Mouse (Mus musculus) midbrain, embryonic 10.5 days (tissue): ENCODE results near the gene Ptpn9. TPM values are rescaled to one million over a fixed set of nuclear protein-coding genes. Genes with fewer than 3 reads are reported as not detected.

Experiments used
- DNase-seq: peaks from one replicate; pipeline ENCODE4 v3.0.0-alpha.2; 2017; ENCODE audit warnings: low spot score
- H3K27ac ChIP-seq: fragments of 300-500 bp; sonication (generic); replicated peaks from 2 replicates; pipeline ENCODE4 v1.5.1; 2016; ENCODE audit warnings: mild to moderate bottlenecking
- H3K27me3 ChIP-seq: fragments of 300-500 bp; sonication (generic); 2 replicates; pipeline ENCODE4 v1.6.1; 2016; ENCODE audit warnings: low read depth, mild to moderate bottlenecking; ENCODE audit not compliant: poor library complexity, severe bottlenecking
- H3K36me3 ChIP-seq: fragments of 300-500 bp; sonication (generic); 2 replicates; pipeline ENCODE4 v1.6.1; 2016; ENCODE audit warnings: mild to moderate bottlenecking, moderate library complexity
- H3K4me1 ChIP-seq: fragments of 300-500 bp; sonication (generic); 2 replicates; pipeline ENCODE4 v1.6.1; 2016
- H3K4me3 ChIP-seq: fragments of 300-500 bp; sonication (generic); 2 replicates; pipeline ENCODE4 v1.5.1; 2016; ENCODE audit warnings: mild to moderate bottlenecking, moderate library complexity
- H3K9me3 ChIP-seq: fragments of 300-500 bp; sonication (generic); replicated peaks from 2 replicates; pipeline ENCODE4 v1.6.1; 2016; ENCODE audit warnings: mild to moderate bottlenecking
- WGBS: fragments of 180-500 bp; shearing (Covaris S2); methylation state at CpG from one replicate; pipeline ENCODE4 v1.1.7; 2016; 5-methylcytosine and 5-hydroxymethylcytosine counted together
- polyA plus RNA-seq: library from polyadenylated mRNA; unstranded; fragments of >200 nt; fragmentation: Nextera tagmentation; extraction: Ambion mirVana; gene quantifications from 2 replicates; pipeline ENCODE4 v1.2.1, GENCODE M21; 2016

Ptpn9 gene
- polyA plus RNA-seq, 1 experiment from 2014 or later = 18.2 TPM

GRCm38 (mm10) chr9:57064164-57064563, 69.4 kb downstream of the Ptpn9 start:
- H3K4me3 ChIP-seq = no peak overlapping the region
- no peaks in the 10 kb centered on the region for H3K9me3 ChIP-seq
- H3K36me3 ChIP-seq = peaks cover 44% of the 10 kb centered on the region
- H3K27me3 ChIP-seq = no peaks in the 10 kb centered on the region
- H3K4me1 ChIP-seq = no peaks in the 10 kb centered on the region
- no peak overlapping the region for H3K27ac ChIP-seq
- no peak for DNase-seq
- WGBS = 90% methylated on average over 2 of the region's 2 CpGs

DNA sequence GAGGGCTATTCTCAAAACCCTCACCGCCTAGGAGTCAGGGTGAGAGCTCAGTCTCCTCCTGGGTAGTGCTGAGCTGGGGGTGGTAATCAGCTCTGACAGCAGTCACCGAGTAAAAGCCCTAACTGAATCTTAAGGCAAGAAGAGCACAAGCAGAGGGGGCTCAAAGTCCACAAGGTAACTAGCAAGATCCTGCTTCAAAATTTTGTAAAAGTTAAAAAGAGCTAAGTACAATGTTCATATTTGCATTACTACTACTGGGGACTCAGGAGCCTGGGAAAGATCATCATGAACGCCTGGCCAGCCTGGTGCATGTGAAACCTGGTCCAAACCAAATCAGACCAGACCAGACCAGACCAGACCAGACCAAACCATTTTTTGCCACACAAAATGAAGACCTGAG, 73.5 kb downstream of the Ptpn9 start:
- Histone ChIP-seq H3K4me1 (peaks cover 16% of the 10 kb centered on the region), H3K27me3 (no peaks in the 10 kb centered on the region), H3K36me3 (peaks cover 12% of the 10 kb centered on the region; the same call in 1 of the 2 replicates), H3K4me3 (no peak overlapping the region), H3K27ac (no peak overlapping the region), H3K9me3 (no peaks in the 10 kb centered on the region)
- no peak for DNase-seq
- 67% methylated on average over 3 of the region's 3 CpGs for WGBS

- no peaks in the 10 kb centered on the region for H3K27me3 ChIP-seq
- 52% methylated on average over 1 of the region's 1 CpGs for WGBS
- DNase-seq = no peak
- H3K36me3 ChIP-seq = 0 out of 2 replicates have a peak, but pooled peaks cover 5% of the 10 kb centered on the region
- H3K4me1 ChIP-seq = peaks cover 28% of the 10 kb centered on the region
- H3K4me3 ChIP-seq = no peak overlapping the region
- no peaks in the 10 kb centered on the region for H3K9me3 ChIP-seq
- no peak overlapping the region for H3K27ac ChIP-seq
These were observed 75.5 kb downstream of the Ptpn9 start for GRCm38 (mm10) chr9:57070262-57070661.

GRCm38 (mm10) chr9:57070800-57071545, 76.2 kb downstream of the Ptpn9 start:
- Histone ChIP-seq H3K4me3 (peak overlapping the region; percentile 95), H3K4me1 (peaks cover 29% of the 10 kb centered on the region), H3K27me3 (no peaks in the 10 kb centered on the region), H3K27ac (peak overlapping the region; percentile 95), H3K36me3 (0 out of 2 replicates have a peak, but pooled peaks cover 3% of the 10 kb centered on the region), H3K9me3 (no peaks in the 10 kb centered on the region)
- WGBS = 27% methylated on average over 5 of the region's 5 CpGs
- DNase-seq = no peak

DNA sequence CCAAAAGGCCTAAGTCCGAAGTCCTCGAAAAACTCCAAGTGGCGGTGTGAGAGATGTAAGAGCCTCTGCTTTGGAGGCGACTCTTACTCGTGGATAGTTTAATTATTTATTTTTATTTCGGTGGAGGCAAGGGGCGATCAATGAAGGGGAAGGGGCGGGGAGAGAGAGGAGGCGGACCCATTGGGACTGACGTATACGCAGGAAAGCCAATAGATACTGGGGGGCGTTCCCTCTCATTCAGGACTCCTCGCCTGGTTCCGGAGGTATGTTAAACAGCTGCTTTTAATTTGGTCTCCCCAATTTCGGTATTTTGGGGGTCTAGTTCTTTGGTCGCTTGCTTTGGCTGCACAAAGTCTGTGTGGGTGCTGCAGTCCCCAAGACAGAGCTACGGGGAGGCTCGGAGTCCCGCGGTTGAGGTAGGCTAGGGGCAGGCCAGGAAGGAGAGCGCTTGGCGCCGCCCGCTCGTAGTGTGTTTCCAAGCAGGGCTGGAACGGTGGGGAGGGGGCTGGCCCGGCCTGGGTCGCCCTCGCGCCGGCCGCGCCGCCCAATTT, 77.2 kb downstream of the Ptpn9 start, which contains the start of gene Sin3a:
TSS of gene Sin3a (plus strand) at position 240 of the 551 bp plus-strand sequence.
- H3K9me3 ChIP-seq = no peaks in the 10 kb centered on the region
- peak within 1 kb of the TSS; percentile 95 for H3K4me3 ChIP-seq
- peak within 1 kb of the TSS; percentile 95 for H3K27ac ChIP-seq
- DNase-seq = peak; percentile 82
- H3K36me3 ChIP-seq = 0 out of 2 replicates have a peak, but pooled peaks cover 3% of the 10 kb centered on the region
- H3K27me3 ChIP-seq = no peaks in the 10 kb centered on the region
- H3K4me1 ChIP-seq = peaks cover 31% of the 10 kb centered on the region
- under 1% methylated on average over 34 of the region's 34 CpGs for WGBS

GRCm38 (mm10) chr9:57072526-57072988, 77.8 kb downstream of the Ptpn9 start:
- Histone ChIP-seq H3K9me3 (no peaks in the 10 kb centered on the region), H3K36me3 (0 out of 2 replicates have a peak, but pooled peaks cover 3% of the 10 kb centered on the region), H3K27me3 (no peaks in the 10 kb centered on the region), H3K27ac (peak overlapping the region; percentile 95), H3K4me1 (peaks cover 38% of the 10 kb centered on the region), H3K4me3 (peak overlapping the region; percentile 95)
- DNase-seq = no peak
- WGBS = under 1% methylated on average over 40 of the region's 40 CpGs

DNA sequence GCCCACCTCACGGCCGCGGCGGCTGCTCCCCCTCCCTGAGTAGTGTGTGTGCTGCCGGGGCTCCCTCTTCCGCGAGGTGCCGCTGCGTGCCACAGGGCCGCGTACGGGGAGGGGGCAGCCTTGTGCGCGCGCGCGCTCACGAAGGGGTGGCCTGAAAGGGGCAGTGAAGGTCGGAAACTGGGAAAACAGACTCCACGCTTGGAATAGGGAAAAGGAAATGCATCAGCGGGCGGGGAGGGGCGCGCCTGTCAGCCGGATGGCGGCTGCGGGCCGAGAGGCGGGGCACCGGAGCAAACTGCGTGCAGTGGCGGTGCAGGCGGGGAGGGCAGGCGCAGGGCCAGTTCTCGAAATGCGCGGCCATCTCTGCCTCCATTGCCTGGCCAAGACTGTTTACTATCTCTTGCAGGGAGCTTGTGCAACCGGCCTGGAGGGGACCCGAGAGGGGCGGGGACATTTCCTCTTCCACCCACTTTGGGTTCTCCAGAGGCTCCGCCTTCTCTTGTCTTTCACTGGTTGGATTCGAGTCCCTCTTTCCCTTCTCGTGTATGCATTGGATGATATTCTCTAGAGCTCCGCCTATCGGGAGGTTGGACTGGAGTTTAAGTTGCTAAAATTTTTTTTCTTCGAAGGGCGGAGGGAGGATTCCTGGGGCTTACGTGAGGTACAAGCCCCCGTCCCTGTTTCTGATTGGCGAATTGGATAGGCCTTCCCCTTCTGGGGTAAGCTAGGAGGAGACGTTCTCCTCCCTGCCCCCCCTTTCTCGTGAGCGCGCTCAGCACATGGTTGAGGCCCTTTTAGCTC, 78.5 kb downstream of the Ptpn9 start:
- peak; percentile 96 for DNase-seq
- Histone ChIP-seq H3K36me3 (0 out of 2 replicates have a peak, but pooled peaks cover 3% of the 10 kb centered on the region), H3K27me3 (no peaks in the 10 kb centered on the region), H3K27ac (peak overlapping the region; percentile 95), H3K4me3 (peak overlapping the region; percentile 95), H3K9me3 (no peaks in the 10 kb centered on the region), H3K4me1 (peaks cover 44% of the 10 kb centered on the region)
- WGBS = under 1% methylated on average over 54 of the region's 54 CpGs

DNA sequence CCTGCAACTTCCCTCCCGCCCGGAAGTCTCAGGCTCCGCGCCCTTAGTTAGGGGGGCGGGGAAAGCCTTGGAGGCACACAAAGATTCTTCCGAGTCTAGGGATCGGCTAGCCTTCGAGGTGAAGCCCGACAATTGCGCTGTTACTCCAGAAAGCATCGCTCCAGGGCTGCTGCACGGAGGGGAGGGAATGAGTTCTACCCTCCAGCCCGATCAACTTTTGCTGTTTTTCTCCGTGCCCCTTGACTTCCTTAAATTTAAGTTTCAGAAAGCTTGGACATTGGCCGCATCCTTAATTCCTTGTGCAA, 79.0 kb downstream of the Ptpn9 start:
- Histone ChIP-seq H3K4me1 (peaks cover 44% of the 10 kb centered on the region), H3K27ac (peak overlapping the region; percentile 95), H3K36me3 (0 out of 2 replicates have a peak, but pooled peaks cover under 1% of the 10 kb centered on the region), H3K4me3 (peak overlapping the region; percentile 95), H3K9me3 (no peaks in the 10 kb centered on the region), H3K27me3 (no peaks in the 10 kb centered on the region)
- under 1% methylated on average over 15 of the region's 15 CpGs for WGBS
- no peak for DNase-seq

- peak; percentile 37 for DNase-seq
- H3K9me3 ChIP-seq = no peaks in the 10 kb centered on the region
- H3K4me1 ChIP-seq = peaks cover 44% of the 10 kb centered on the region
- peak overlapping the region; percentile 95 for H3K4me3 ChIP-seq
- H3K27ac ChIP-seq = peak overlapping the region; percentile 95
- WGBS = 5% methylated on average over 21 of the region's 21 CpGs
- H3K36me3 ChIP-seq = 0 out of 2 replicates have a peak, but pooled peaks cover 3% of the 10 kb centered on the region
- H3K27me3 ChIP-seq = no peaks in the 10 kb centered on the region
These were observed 79.6 kb downstream of the Ptpn9 start for GRCm38 (mm10) chr9:57074171-57074821.

DNA sequence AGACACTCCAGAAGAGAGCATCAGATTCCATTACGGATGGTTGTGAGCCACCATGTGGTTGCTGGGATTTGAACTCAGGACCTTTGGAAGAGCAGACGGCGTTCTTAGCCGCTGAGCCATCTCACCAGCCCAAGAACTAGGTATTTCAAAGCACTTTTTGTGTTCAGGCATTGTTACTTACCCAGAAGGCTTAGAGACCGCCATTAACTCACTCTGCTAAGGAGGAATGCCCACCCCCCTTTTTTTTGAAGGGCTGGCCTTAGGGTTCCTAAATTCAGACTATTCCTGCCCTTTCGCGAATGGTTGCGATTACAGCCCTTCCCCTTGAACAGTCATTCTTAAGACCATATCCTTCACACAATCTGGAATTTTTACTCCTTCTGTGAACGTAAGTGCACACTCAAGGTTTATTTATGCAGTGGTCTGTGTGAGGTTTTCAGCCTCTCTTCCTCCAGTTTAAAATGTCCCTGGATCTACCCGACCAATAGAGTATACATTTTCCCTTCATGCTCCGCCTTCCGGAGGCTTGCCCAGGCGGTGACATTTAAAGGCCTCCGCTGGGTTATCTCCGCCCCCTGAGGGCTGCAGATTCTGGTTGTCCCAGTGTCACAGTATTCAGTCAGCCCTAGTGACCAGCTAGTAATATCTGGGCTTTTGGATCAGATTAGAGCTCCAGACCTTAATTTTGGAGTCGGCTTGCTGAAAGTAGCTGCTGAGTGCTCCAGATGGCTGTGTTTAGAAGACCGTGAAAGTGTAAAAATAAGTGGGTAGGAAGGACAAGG, 80.3 kb downstream of the Ptpn9 start:
- 8% methylated on average over 17 of the region's 17 CpGs for WGBS
- peak; percentile 71 for DNase-seq
- peak overlapping the region; percentile 95 for H3K27ac ChIP-seq
- H3K27me3 ChIP-seq = no peaks in the 10 kb centered on the region
- peaks cover 7% of the 10 kb centered on the region; the same call in 1 of the 2 replicates for H3K36me3 ChIP-seq
- H3K4me3 ChIP-seq = peak overlapping the region; percentile 95
- H3K4me1 ChIP-seq = peaks cover 43% of the 10 kb centered on the region
- no peaks in the 10 kb centered on the region for H3K9me3 ChIP-seq

DNA sequence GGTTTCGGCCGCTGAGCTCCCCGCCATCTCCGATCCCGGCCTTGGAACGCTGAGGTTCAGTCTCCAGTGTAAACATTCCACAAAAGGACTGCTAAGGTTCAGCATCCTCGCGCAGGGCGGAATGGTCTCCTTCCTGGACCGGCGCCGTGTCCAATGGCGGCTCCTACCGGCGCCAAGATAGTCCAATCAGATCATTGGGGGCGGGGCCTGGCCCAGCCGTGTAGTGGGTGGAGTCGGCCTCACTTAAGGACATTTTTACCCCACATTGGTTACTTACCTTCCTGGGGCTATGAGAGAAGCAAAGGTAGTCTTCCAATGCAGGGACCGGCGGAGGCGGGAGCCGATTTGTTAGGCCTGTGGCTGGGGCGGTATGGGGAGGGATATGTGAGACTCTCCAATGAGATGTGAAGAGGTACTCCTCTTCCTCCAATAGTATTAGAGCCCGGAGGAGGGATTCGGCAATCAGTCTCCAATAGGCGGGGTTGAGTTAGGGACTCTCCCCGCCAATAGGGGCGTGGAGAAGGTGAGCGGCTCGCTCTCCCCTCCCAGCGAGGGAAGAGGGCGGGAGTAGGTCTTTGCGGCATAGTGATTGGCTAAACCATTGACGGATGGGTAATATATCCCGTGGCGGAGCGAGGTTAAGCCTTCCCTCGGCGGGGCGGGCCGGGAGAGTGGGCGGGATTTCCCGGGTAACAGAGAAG, 81.1 kb downstream of the Ptpn9 start:
- peak; percentile 98 for DNase-seq
- H3K9me3 ChIP-seq = no peaks in the 10 kb centered on the region
- peaks cover 13% of the 10 kb centered on the region; the same call in 1 of the 2 replicates for H3K36me3 ChIP-seq
- H3K27me3 ChIP-seq = no peaks in the 10 kb centered on the region
- peaks cover 35% of the 10 kb centered on the region for H3K4me1 ChIP-seq
- H3K4me3 ChIP-seq = peak overlapping the region; percentile 95
- WGBS = under 1% methylated on average over 43 of the region's 43 CpGs
- peak overlapping the region; percentile 95 for H3K27ac ChIP-seq
